Comparison of ENCODE assay signal across 18 mouse cellular contexts in genomic region chr13:59682629-59683028, GRCm38 (mm10). TPM values are rescaled to one million over a fixed set of nuclear protein-coding genes. Genes with fewer than 3 reads are reported as not detected.
DNase-seq lines count a peak whose midpoint lies in the region; ATAC-seq lines count a peak whose summit lies in the region.
"Had no signal": no experiment of that assay in that cellular context is flagged by ENCODE, and none has a peak within 500 bp of the region (broad histone marks: within the 10 kb centered on the region; RNA-seq: fewer than 3 reads in every experiment).

No protein-coding gene starts in this region.

- H3K27me3 ChIP-seq in heart, embryonic 16.5 days (ENCODE audit: control insufficient read depth, insufficient read depth, low read length) = no peaks in the 10 kb centered on the region
- H3K27me3 ChIP-seq in liver, embryonic 11.5 days (replicated peaks; ENCODE audit: control insufficient read depth, insufficient read depth, low read length) = no peaks in the 10 kb centered on the region
- H3K27me3 ChIP-seq: neural tube, embryonic 13.5 days had no signal

- no peaks in the 10 kb centered on the region for H3K36me3 ChIP-seq in heart, embryonic 16.5 days (ENCODE audit: control insufficient read depth, insufficient read depth)
- H3K36me3 ChIP-seq in liver, embryonic 11.5 days (ENCODE audit: control insufficient read depth, insufficient read depth, low read length) = no peaks in the 10 kb centered on the region
- H3K36me3 ChIP-seq: hindbrain, embryonic 10.5 days; midbrain, embryonic 10.5 days; neural tube, embryonic 13.5 days had no signal

- H3K4me2 ChIP-seq in heart, embryonic 16.5 days (ENCODE audit: low read depth, low read length) = 0 out of 2 replicates have a peak overlapping the region, but pooled peaks have one; percentile 11
- peak overlapping the region; percentile 19; the same call in 1 of the 2 replicates for H3K4me2 ChIP-seq in liver, embryonic 11.5 days
- H3K4me2 ChIP-seq: neural tube, embryonic 13.5 days had no signal

- ATAC-seq in heart, embryonic 16.5 days (replicated peaks; ENCODE audit: extremely low read depth, insufficient read depth, low FRiP score) = no peak
- peak; percentile 82 for ATAC-seq in liver, embryonic 11.5 days (replicated peaks; ENCODE audit: low FRiP score)

- H3K27ac ChIP-seq in heart, embryonic 16.5 days (ENCODE audit: low read length) = no peak overlapping the region
- no peak overlapping the region for H3K27ac ChIP-seq in liver, embryonic 11.5 days (ENCODE audit: low read depth, low read length)
- H3K27ac ChIP-seq: hindbrain, embryonic 10.5 days; midbrain, embryonic 10.5 days; neural tube, embryonic 13.5 days had no signal

- WGBS in heart, embryonic 16.5 days = 19% methylated on average over 7 of the region's 7 CpGs
- 15% methylated on average over 7 of the region's 7 CpGs for WGBS in liver, embryonic 11.5 days

- no peak for DNase-seq in heart, postnatal 14 days
- DNase-seq in CD4-positive helper T cell, adult 2 months (ENCODE audit: low read depth, low spot score) = peak; percentile 23
- peak; percentile 63 for DNase-seq in c-Kit-positive CD71-negative TER-119-negative erythroid progenitor cells, embryonic 14.5 days (ENCODE audit: low read depth)
- DNase-seq in liver, embryonic 11.5 days (ENCODE audit: low spot score) = no peak
- DNase-seq in cerebellum, adult 18-20 months = no peak
- DNase-seq in right cerebral cortex, postnatal 14 days = no peak
- no peak for DNase-seq in left cerebral cortex, postnatal 10 days (ENCODE audit: extremely low spot score in 1 of 2, low spot score in 2 of 2)
- DNase-seq: adrenal gland, postnatal 14 days; cerebellum, adult 9-11 months; gastrocnemius, postnatal 14 days; kidney, postnatal 36 days; right cerebral cortex, adult 18-20 months had no signal

- H3K9me3 ChIP-seq in heart, embryonic 16.5 days (replicated peaks; ENCODE audit: control insufficient read depth, low read length) = no peaks in the 10 kb centered on the region
- no peaks in the 10 kb centered on the region for H3K9me3 ChIP-seq in liver, embryonic 11.5 days (ENCODE audit: control insufficient read depth, low read length)
- H3K9me3 ChIP-seq: hindbrain, embryonic 10.5 days; midbrain, embryonic 10.5 days; neural tube, embryonic 13.5 days had no signal

- H3K4me1 ChIP-seq in heart, embryonic 16.5 days (ENCODE audit: control insufficient read depth, insufficient read depth, low read length) = peaks cover 3% of the 10 kb centered on the region
- peaks cover 21% of the 10 kb centered on the region for H3K4me1 ChIP-seq in liver, embryonic 11.5 days (replicated peaks; ENCODE audit: control insufficient read depth, insufficient read depth, low read length)
- H3K4me1 ChIP-seq: neural tube, embryonic 13.5 days had no signal

- no peak overlapping the region for H3K4me3 ChIP-seq in heart, embryonic 16.5 days (ENCODE audit: low read length)
- no peak overlapping the region for H3K4me3 ChIP-seq in liver, embryonic 11.5 days (ENCODE audit: low read depth, low read length)
- H3K4me3 ChIP-seq: hindbrain, embryonic 10.5 days; midbrain, embryonic 10.5 days; neural tube, embryonic 13.5 days had no signal

- H3K9ac ChIP-seq in heart, embryonic 16.5 days (ENCODE audit: low read length) = no peak overlapping the region
- H3K9ac ChIP-seq in liver, embryonic 11.5 days (ENCODE audit: low read depth, low read length) = no peak overlapping the region
- H3K9ac ChIP-seq: neural tube, embryonic 13.5 days had no signal

- intact Hi-C loops in heart, postnatal 14 days (cut with DNase I) = no loop called here
- intact Hi-C loops in left cerebral cortex, postnatal 10 days (cut with DNase I) = no loop called here

RNA-seq across cellular contexts. Expression of gene Golm1, which starts 7.0 kb away (rescaled TPM):
- 39.2 and 42.4 TPM in 2 replicates for polyA plus RNA-seq in heart, embryonic 16.5 days (2015; fragmentation: Nextera tagmentation; extraction: Ambion mirVana)
- total RNA-seq in heart, postnatal 14 days (2021) = 10 to 100 TPM; 16.3 to 20.8 TPM
- polyA plus RNA-seq in liver, embryonic 11.5 days (2014; fragmentation: Nextera tagmentation; extraction: Ambion mirVana) = 87.9 and 96.5 TPM in 2 replicates
- total RNA-seq in left cerebral cortex, postnatal 10 days (2021) = 10 to 100 TPM; 15.5 to 15.9 TPM

RNA-seq across cellular contexts. Expression of gene 4921517D22Rik, which starts 11.3 kb away (rescaled TPM):
- polyA plus RNA-seq in heart, embryonic 16.5 days (2015; fragmentation: Nextera tagmentation; extraction: Ambion mirVana) = not detected in 2 replicates
- total RNA-seq in heart, postnatal 14 days (2021) = not detected
- not detected in 2 replicates for polyA plus RNA-seq in liver, embryonic 11.5 days (2014; fragmentation: Nextera tagmentation; extraction: Ambion mirVana)
- not detected for total RNA-seq in left cerebral cortex, postnatal 10 days (2021)
- total RNA-seq: adrenal gland, postnatal 14 days; gastrocnemius, postnatal 14 days had no signal
- polyA plus RNA-seq: hindbrain, embryonic 10.5 days; limb, embryonic 11.5 days; midbrain, embryonic 10.5 days; neural tube, embryonic 13.5 days; stomach, embryonic 14.5 days had no signal

RNA-seq across cellular contexts. Expression of gene Spata31d1a, which starts 27.5 kb away (rescaled TPM):
- polyA plus RNA-seq in heart, embryonic 16.5 days (2015; fragmentation: Nextera tagmentation; extraction: Ambion mirVana) = not detected in 2 replicates
- not detected for total RNA-seq in heart, postnatal 14 days (2021)
- polyA plus RNA-seq in liver, embryonic 11.5 days (2014; fragmentation: Nextera tagmentation; extraction: Ambion mirVana) = 0.06 and 0.11 TPM in 2 replicates
- total RNA-seq in left cerebral cortex, postnatal 10 days (2021) = under 1 TPM; 0.19 to 0.20 TPM
- total RNA-seq: adrenal gland, postnatal 14 days; gastrocnemius, postnatal 14 days had no signal
- polyA plus RNA-seq: limb, embryonic 11.5 days had no signal

RNA-seq across cellular contexts. Expression of gene Spata31d1b, which starts 29.5 kb away (rescaled TPM):
- polyA plus RNA-seq in heart, embryonic 16.5 days (2015; fragmentation: Nextera tagmentation; extraction: Ambion mirVana) = not detected in 2 replicates
- total RNA-seq in heart, postnatal 14 days (2021) = not detected
- polyA plus RNA-seq in liver, embryonic 11.5 days (2014; fragmentation: Nextera tagmentation; extraction: Ambion mirVana) = not detected in 2 replicates
- not detected for total RNA-seq in left cerebral cortex, postnatal 10 days (2021)
- total RNA-seq: adrenal gland, postnatal 14 days; gastrocnemius, postnatal 14 days had no signal
- polyA plus RNA-seq: limb, embryonic 11.5 days; midbrain, embryonic 10.5 days; neural tube, embryonic 13.5 days; stomach, embryonic 14.5 days had no signal

RNA-seq across cellular contexts. Expression of gene Spata31d1d, which starts 48.9 kb away (rescaled TPM):
- polyA plus RNA-seq in heart, embryonic 16.5 days (2015; fragmentation: Nextera tagmentation; extraction: Ambion mirVana) = not detected in 2 replicates
- not detected for total RNA-seq in heart, postnatal 14 days (2021)
- not detected in 2 replicates for polyA plus RNA-seq in liver, embryonic 11.5 days (2014; fragmentation: Nextera tagmentation; extraction: Ambion mirVana)
- total RNA-seq in left cerebral cortex, postnatal 10 days (2021) = not detected
- total RNA-seq: adrenal gland, postnatal 14 days; gastrocnemius, postnatal 14 days had no signal
- polyA plus RNA-seq: hindbrain, embryonic 10.5 days; limb, embryonic 11.5 days; midbrain, embryonic 10.5 days; neural tube, embryonic 13.5 days; stomach, embryonic 14.5 days had no signal

Comparison
In these comparisons a context has a peak if more than half of its experiments do, and no peak if none do; other contexts are left out.
1. DNase-seq: peak in CD4-positive helper T cell, adult 2 months (single experiment) and c-Kit-positive CD71-negative TER-119-negative erythroid progenitor cells, embryonic 14.5 days (single experiment); none in heart, postnatal 14 days (0 of 2), liver, embryonic 11.5 days (single experiment), cerebellum, adult 18-20 months (0 of 2), right cerebral cortex, postnatal 14 days (single experiment) and left cerebral cortex, postnatal 10 days (0 of 2).